Mouse (Mus musculus) erythroblast, adult 5-6 weeks (primary cell): Measurements from ENCODE around the gene Muc13. TPM values are rescaled to one million over a fixed set of nuclear protein-coding genes. Genes with fewer than 3 reads are reported as not detected.

Experiments
- ATAC-seq: replicated peaks from 2 replicates; pipeline ENCODE4 v1.8.0; 2016; ENCODE audit warnings: moderate number of reproducible peaks, mild to moderate bottlenecking, moderate TSS enrichment, inconsistent platforms; ENCODE audit not compliant: poor library complexity, low FRiP score, severe bottlenecking
- total RNA-seq, 2 experiments: library from RNA; stranded (forward) in 1 of 2; stranded (reverse) in 1 of 2; fragments of 150-400 nt in 1 of 2; fragments of 200-764, 138-1000 nt in 1 of 2; gene quantifications; 2 replicates each; pipeline versions ENCODE4 v1.2.3 to v1.2.4; 2015 to 2017; ENCODE audit warnings: low replicate concordance in 2 of 2

Gene Muc13
- total RNA-seq, 2 experiments from 2014 or later, result 4.4 to 9.2 TPM

DNA sequence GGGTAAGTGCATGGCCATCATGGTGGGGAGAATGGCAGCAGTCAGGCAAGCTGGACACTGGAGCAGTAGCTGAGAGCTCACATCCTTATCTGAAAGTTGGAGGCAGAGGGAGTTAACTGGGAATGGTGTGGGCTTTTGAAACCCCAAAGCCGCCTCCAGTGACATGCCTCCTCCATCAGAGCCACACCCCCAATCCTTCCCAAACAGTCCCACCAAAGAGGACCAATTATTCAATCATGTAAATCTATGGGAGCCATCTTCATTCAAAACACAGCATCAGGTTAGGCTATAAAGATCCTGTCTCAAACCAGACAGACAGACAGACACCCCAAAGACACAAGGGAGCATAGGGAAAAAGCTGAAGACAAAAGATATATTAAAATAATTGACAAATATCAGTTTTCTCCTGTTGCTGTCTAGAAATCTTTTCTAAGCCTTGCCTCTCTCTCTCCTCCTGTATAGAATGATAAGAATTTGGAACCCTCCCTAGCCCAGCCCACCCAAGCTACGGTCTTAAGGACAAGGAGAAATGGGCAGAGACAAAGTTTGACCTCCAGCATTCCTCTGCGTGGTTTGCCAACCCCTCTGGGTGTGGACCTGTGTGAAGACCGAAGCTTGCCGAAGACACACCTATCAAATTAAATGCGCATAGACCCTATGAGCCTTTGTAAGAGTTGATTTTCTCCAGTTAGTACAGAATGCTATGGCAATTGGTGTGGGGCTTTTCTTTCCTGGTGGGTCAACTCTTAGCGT, 24.8 kb downstream of the Muc13 start:
- no peak for ATAC-seq

DNA sequence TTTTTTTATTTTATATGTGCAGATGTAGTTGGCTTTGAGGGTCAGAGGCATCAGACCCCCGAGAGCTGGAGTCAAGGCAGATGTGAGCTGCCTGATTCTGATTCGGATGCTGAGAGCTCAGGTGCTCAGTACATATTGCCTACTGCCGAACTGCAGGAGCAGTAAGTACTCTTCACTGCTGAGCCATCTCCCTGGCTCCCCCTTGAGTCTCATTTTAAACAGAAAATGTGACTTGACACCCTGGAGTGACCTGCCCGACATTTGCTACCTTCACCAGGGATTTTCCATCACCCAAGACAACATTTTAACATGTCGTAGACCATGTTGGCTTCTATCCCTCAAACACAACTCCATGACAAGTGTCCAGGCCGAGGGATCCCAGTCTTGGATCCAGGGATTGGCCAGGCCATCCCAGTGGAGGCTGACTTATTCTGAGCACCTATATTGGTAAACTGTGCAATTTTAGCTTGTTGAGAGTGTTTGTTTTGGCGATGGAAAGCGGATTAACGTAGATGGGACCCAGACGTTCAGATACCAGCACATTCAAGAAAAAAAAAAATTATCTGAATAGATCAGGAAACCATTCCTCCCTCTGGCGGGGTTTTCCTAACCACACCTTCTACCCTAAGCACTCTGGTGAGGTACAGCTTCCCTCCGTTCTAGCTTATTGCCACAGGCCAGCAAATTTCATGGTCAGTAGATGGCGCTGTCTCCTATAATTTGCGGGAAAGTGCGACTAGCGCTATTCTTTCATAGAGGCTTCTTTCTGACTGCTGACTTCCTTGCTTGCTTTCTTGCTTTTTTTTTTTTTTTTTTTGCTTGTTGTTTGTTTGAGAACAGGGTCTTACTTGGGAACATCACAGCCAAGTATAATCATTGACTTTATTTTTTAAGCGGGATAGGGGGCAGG, 26.7 kb downstream of the Muc13 start:
- no peak for ATAC-seq

DNA sequence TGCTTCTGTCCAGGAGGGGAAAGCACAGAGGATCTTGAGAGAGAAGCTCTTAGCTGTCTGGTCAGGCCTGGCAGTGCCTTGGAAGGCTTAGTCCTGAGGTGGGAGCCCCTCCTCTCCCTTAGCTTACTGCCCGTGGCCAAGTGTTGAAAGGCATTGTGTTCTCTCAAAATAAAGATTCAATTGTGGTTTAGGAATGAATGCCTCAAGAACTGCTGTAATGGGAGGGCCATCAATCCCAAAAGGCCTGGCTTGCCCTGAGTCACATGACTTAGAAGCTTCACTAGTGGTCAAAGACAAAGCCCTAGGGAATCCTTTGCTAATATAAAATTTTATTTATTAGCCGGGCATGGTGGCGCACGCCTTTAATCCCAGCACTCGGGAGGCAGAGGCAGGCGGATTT, 30.8 kb downstream of the Muc13 start:
- ATAC-seq, result no peak

DNA sequence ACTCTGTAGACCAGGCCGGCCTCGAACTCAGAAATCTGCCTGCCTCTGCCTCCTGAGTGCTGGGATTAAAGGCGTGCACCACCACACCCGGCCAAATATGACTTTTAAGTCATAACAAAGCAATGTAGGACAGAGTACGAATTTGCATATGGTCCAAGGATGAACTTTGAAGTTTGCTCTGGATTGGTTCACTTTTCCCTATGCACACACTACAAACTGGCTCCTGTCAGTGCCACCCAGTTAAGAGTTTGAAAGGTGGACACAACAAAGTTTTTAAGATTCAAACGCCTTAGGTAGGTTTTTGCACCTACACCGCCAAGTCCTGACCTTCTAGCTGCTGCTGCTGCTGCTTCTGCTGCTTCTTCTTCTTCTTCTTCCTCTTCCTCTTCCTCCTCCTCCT, 34.7 kb downstream of the Muc13 start:
- ATAC-seq, result no peak

DNA sequence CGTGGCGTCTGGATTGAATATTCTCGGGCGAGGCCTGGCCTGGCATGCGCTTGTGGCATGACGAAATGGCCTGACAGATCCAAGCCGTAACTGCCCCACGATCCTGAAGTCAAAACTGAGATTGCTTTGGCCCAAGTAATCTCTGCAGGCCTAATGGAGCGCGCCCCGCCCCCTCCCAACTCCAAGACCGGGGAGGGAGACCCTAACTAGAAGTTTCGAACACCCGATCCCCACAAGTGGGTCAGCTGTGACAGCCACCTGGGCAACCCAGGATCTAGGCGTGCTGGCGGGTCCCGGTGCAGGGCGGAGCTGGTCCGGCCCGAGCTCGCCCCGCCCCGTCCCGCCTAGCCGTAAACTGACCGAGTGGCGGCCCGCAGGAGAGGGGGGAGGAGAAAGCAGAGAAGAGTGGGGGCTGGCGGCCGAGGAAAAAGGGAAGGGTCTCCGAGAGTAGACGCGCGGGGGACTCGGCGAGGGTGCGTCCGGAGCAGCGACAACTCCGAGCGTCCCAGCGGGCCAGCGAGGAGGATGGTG, 35.5 kb downstream of the Muc13 start, which contains the start of gene Itgb5:
TSS of gene Itgb5 (plus strand) at position 365 of the 531 bp plus-strand sequence.
- no peak for ATAC-seq

DNA sequence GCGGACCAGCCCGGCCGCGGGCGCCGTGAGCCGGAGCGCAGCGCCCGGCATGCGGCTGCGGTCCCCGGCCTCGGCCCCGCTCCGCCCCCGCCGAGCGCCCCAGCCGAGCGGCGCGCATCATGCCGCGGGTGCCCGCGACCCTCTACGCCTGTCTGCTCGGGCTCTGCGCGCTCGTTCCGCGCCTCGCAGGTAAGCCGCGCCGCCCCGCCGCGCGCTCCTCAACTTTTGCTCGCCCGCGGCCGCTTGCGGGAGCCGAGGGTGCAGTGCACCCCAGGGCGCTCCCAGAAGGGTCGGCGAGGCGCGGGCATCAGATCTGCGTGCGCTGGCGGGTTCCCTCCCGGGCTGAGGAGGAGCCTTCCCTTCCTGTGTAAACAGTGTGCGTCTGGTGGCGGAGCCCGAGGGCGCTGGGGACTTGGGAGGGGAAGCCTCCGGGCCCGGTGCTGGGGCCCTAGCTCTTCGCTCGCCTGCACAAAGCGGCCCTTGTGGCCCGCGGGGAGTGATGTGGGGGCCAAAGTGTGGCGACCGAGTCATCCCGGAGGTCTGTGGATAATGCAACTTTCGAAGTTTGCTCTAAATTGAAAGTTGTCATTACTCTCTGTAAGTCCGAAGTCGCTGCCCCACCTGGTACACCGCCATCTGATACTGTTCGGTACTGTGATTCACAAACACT, 36.1 kb downstream of the Muc13 start:
- no peak for ATAC-seq

GRCm38 (mm10) chr16:33830512-33831105, 36.8 kb downstream of the Muc13 start:
- no peak for ATAC-seq

GRCm38 (mm10) chr16:33832057-33832456, 38.2 kb downstream of the Muc13 start:
- no peak for ATAC-seq

GRCm38 (mm10) chr16:33832728-33833428, 39.0 kb downstream of the Muc13 start:
- no peak for ATAC-seq

DNA sequence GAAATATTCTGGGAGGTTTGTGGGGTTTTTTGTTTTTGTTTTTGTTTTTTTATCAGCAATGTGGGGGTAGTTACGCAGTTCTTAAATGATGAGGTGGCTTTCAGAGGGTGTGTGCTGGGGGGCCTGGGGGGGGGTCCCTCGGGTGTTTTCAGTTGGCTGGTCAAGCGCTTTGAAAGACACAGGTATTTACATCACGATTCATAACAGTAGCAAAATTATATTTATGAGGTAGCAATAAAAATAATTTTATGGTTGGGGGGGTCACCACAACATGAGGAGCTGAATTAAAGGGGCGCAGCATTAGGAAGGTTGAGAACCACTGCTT, 39.6 kb downstream of the Muc13 start:
- ATAC-seq, result no peak

DNA sequence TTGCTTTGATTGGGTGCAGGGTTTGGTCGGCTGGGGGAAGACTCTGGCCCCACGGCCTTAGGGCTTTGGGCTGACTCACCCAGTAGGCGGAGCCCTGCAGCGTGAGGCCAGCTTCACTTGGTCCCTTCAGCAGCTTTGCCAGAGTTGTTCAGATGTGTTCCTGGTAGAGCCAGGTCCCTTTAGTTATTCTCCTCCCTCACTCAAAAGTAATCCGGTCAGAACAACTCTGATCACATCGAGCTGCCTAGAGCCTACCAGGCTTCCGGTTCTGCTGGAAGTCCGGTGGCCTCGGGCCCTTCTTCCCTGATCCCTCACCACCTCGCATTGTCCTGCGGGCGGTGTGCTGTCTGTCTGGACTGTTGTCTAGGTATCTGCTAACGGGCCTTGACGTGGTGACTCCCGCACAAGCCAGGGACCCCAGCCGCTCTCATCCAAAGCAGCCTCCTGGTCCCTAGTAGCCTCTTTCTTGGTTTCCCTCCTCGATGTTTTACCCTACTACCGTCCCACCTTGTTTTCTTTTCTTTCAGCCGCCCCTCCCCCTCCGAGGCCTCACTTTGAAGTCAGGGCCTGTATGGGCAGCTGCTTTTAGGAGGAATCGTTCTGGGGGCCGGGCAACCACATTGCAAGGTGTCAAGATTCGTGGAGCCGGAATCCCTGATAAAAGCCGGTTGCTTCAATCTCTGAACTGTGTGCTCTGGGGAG, 40.1 kb downstream of the Muc13 start:
- ATAC-seq, result no peak

DNA sequence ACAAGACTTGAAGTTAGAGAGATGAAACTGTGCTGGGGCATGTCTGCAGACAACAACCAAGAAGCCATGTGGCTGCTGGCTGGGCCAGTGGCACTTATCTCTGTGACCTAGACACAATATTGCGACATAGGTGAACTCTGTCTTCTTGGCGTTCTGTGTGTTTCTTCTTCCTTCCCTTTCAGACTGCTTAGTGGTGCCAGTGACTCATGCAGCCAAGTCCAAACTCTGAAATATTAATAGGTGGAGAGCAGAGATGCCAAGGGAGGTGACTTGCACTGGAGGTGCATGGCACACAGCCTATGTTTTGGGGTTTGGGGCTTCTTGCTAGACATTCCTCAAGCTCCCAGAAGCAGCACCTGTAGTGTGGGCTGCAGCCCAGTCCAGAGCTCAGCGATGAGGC, 42.8 kb downstream of the Muc13 start:
- no peak for ATAC-seq

GRCm38 (mm10) chr16:33837191-33837590, 43.4 kb downstream of the Muc13 start:
- ATAC-seq, result no peak

DNA sequence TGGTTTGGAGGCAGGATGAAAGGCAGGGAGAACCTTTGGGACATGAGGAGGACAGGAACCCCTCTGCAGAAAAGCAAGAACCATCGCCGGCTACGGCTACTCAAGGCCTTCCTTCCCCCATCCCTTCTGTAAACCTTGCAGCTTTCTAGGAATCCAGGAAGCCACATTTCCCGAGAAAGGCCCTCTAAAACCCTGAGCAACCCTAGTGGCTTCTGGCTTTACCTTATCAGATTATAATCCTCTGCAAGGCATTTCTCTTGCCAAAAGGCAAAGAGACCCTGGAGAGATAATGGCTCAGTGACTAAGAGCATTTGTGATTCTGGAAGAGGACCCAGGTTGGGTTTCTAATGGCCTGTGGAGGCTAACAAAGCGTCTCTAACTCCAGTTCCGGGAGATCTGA, 46.8 kb downstream of the Muc13 start:
- ATAC-seq, result no peak

DNA sequence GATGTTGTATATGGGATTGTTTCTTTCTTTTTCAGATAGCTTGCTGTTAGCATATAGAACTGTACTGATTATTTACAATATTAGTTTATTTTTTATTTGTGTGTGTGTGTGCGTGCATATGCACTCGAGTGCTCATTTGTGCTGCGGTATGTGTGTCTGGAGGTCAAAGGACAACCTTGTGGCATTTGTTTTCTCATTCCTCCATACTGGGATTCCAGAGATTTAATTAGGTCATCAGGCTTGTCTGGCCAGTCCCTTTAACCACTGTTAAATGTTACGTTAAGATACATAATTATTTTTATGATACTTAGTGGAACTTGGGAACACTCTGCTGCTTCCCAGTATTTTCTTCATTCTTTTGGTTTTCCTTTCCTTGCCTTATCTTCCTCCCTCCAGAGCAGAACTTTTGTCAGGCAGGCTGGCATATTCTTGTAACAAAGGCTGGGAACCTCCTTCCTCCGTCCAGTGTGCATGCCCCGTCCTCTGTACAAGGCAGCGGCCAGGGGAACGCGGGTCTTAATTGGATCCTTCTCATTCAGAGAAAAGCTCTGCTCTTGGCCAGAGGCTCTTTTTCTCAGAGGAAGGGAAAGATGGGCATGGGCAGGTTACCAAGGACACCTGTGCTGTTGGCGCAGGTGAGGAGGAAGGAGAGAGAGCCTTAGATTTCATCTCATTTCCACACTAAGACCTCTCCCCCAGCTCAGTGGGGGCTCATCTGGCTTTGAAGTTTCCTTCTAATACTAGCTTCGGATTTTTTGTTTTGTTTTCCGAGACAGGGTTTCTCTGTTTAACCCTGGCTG, 48.4 kb downstream of the Muc13 start:
- no peak for ATAC-seq

DNA sequence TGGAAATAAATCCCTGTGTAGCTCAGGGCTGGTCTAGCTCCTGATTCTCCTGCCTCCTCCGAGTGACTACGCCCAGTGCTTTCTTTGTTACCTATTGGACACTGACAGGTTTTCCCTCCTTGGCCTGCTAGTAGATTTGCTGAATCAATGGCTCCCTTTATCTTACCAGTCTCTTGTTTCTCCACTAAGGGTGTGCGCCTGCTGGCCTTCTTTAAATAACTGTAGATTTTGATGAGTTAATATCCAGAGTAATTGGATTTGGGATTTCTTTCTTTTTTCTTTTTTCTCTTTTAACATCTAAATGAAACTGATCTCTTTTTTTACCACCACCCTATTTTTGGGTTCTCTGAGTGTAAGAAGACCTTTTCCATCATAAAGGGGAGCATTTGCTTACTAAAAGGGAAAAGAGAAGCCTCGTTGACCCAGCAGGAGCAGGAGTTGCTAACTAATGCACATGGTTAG, 50.3 kb downstream of the Muc13 start:
- ATAC-seq, result no peak

- ATAC-seq, result no peak
Observed at GRCm38 (mm10) chr16:33844866-33845265, 51.0 kb downstream of the Muc13 start.

- no peak for ATAC-seq
Observed at GRCm38 (mm10) chr16:33853271-33853670, 59.4 kb downstream of the Muc13 start.
